Mouse (Mus musculus) myocyte (in vitro differentiated cells): Measurements from ENCODE around the gene Miga1. TPM values are rescaled to one million over a fixed set of nuclear protein-coding genes. Genes with fewer than 3 reads are reported as not detected.

Experiments
- H3K27me3 ChIP-seq: one replicate; pipeline ENCODE4 v1.6.1; 2011; ENCODE audit not compliant: control insufficient read depth, insufficient read depth, insufficient read length
- H3K36me3 ChIP-seq: one replicate; pipeline ENCODE4 v1.6.1; 2011; ENCODE audit not compliant: control insufficient read depth, insufficient read depth
- H3K4me2 ChIP-seq: one replicate; pipeline ENCODE4 v1.6.1; 2011; ENCODE audit warnings: low read depth, control low read depth
- H3K4me3 ChIP-seq: one replicate; pipeline ENCODE4 v1.5.1; 2011; ENCODE audit warnings: mild to moderate bottlenecking, control low read depth, moderate library complexity
- H3K79me2 ChIP-seq: one replicate; pipeline ENCODE4 v1.6.1; 2011; ENCODE audit not compliant: control insufficient read depth, insufficient read depth
- H3ac ChIP-seq: one replicate; pipeline ENCODE4 v1.6.1; 2011; ENCODE audit not compliant: control insufficient read depth, insufficient read length
- CEBPB ChIP-seq: IDR thresholded peaks from 2 replicates; pipeline ENCODE4 v1.6.1; 2011; ENCODE audit warnings: mild to moderate bottlenecking, moderate library complexity; ENCODE audit not compliant: poor library complexity, insufficient read depth, severe bottlenecking
- E2F4 ChIP-seq: IDR thresholded peaks from one replicate; pipeline ENCODE4 v1.6.1; 2011; ENCODE audit warnings: mild to moderate bottlenecking, control low read depth, moderate library complexity; ENCODE audit not compliant: insufficient read depth
- MAX ChIP-seq: IDR thresholded peaks from one replicate; pipeline ENCODE4 v1.6.1; 2011; ENCODE audit warnings: low read depth, mild to moderate bottlenecking, control low read depth
- MYOD1 ChIP-seq, 3 experiments: IDR thresholded peaks; one replicate each; pipeline ENCODE4 v1.6.1; 2011; ENCODE audit warnings: control low read depth in 2 of 3, low read depth in 2 of 3, mild to moderate bottlenecking in 2 of 3, moderate library complexity in 1 of 3; ENCODE audit not compliant: insufficient read length in 2 of 3, control insufficient read depth in 1 of 3
- MYOG ChIP-seq, 3 experiments: IDR thresholded peaks; one replicate each; pipeline ENCODE4 v1.6.1; 2011; ENCODE audit warnings: control low read depth in 2 of 3, low read depth in 2 of 3, mild to moderate bottlenecking in 2 of 3; ENCODE audit not compliant: insufficient read length in 2 of 3, control insufficient read depth in 1 of 3, insufficient read depth in 1 of 3
- POLR2A ChIP-seq: IDR thresholded peaks from one replicate; pipeline ENCODE4 v1.6.1; 2011; ENCODE audit warnings: low read depth, mild to moderate bottlenecking, control low read depth, moderate library complexity; ENCODE audit not compliant: insufficient read length
- POLR2AphosphoS2 ChIP-seq: IDR thresholded peaks from one replicate; pipeline ENCODE4 v1.6.1; 2011; ENCODE audit warnings: low read depth, control low read depth; ENCODE audit not compliant: insufficient read length
- REST ChIP-seq: IDR thresholded peaks from one replicate; pipeline ENCODE4 v1.6.1; 2011; ENCODE audit warnings: mild to moderate bottlenecking, control low read depth, moderate library complexity; ENCODE audit not compliant: insufficient read depth, insufficient read length
- SRF ChIP-seq: IDR thresholded peaks from one replicate; pipeline ENCODE4 v1.6.1; 2011; ENCODE audit warnings: low read depth; ENCODE audit not compliant: control insufficient read depth, insufficient read length
- TCF12 ChIP-seq: IDR thresholded peaks from one replicate; pipeline ENCODE4 v1.6.1; 2011; ENCODE audit warnings: mild to moderate bottlenecking, control low read depth; ENCODE audit not compliant: poor library complexity, insufficient read depth, severe bottlenecking
- TCF3 ChIP-seq: IDR thresholded peaks from one replicate; pipeline ENCODE4 v1.6.1; 2011; ENCODE audit warnings: low read depth, control low read depth; ENCODE audit not compliant: insufficient read length
- USF1 ChIP-seq: IDR thresholded peaks from one replicate; pipeline ENCODE4 v1.6.1; 2011; ENCODE audit warnings: low read depth, mild to moderate bottlenecking, control low read depth, moderate library complexity
- polyA plus RNA-seq: library from polyadenylated mRNA; unstranded; fragments of >200 nt; fragmentation: generic; extraction: Trizol; gene quantifications from one replicate; pipeline ENCODE4 v1.2.1, GENCODE M21; 2012; ENCODE audit warnings: missing spikeins

Miga1 gene
- polyA plus RNA-seq, 1 experiment = 0.26 TPM

DNA sequence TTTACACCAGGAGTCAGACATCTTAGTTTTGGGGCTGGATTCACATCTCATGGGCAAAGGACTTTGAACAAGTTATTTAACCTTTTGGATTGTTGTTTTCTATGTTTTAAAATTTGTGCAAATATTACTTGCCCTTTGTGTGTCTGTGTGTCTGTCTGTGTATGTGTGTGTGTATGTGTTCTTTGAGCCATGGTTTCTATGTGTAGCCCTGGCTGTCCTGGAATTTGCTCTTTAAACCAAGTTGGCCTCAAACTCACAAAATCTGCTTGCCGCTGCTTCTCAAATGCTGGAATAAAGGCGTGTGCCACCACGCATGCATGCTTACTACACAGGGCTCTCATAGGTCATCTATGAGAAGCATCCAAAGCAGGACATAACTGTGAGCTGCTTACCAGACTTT is 63.3 kb downstream of the Miga1 start:
- Histone ChIP-seq H3K4me2 (no peak overlapping the region), H3K79me2 (no peaks in the 10 kb centered on the region), H3K36me3 (no peaks in the 10 kb centered on the region), H3K4me3 (no peak overlapping the region), H3K27me3 (no peaks in the 10 kb centered on the region), H3ac (no peak overlapping the region)
- TF ChIP-seq SRF (no peak), MYOG (IDR thresholded peaks at IDR 0.05; ENCODE audit: control insufficient read depth in 1 of 3, insufficient read depth in 1 of 3, insufficient read length in 2 of 3, low read depth in 2 of 3) (no peak), POLR2A (no peak), POLR2AphosphoS2 (no peak), MAX (no peak), USF1 (no peak), REST (no peak)

DNA sequence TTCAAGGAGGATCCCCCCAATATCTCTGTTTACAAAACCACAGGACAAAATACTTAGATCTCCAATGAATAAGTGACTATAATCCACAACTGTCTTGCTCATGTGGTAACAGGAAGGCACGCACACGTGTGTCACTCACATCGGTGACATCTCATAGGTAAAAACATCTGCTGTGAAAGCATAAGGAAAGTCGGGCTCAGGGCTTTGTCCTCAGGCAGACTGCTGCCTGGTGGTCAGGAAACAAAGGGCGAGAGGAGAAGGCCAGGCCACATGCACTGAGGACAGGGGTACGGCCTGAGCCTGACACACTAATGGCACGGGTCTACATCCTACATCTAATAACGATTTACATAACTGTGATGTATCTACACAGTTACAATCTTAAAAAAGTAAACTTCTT is 65.2 kb downstream of the Miga1 start:
- Histone ChIP-seq H3K4me2 (no peak overlapping the region), H3K27me3 (no peaks in the 10 kb centered on the region), H3K79me2 (no peaks in the 10 kb centered on the region), H3K36me3 (no peaks in the 10 kb centered on the region), H3K4me3 (no peak overlapping the region), H3ac (no peak overlapping the region)
- TF ChIP-seq REST (no peak), MYOG (IDR thresholded peaks at IDR 0.05; ENCODE audit: control insufficient read depth in 1 of 3, insufficient read depth in 1 of 3, insufficient read length in 2 of 3, low read depth in 2 of 3) (no peak), E2F4 (no peak)

- Histone ChIP-seq H3K79me2 (no peaks in the 10 kb centered on the region), H3ac (no peak overlapping the region), H3K27me3 (no peaks in the 10 kb centered on the region), H3K4me2 (no peak overlapping the region), H3K4me3 (no peak overlapping the region), H3K36me3 (no peaks in the 10 kb centered on the region)
- TF ChIP-seq REST (no peak), E2F4 (no peak), MAX (no peak), MYOG (IDR thresholded peaks at IDR 0.05; ENCODE audit: control insufficient read depth in 1 of 3, insufficient read depth in 1 of 3, insufficient read length in 2 of 3, low read depth in 2 of 3) (no peak), SRF (no peak), POLR2AphosphoS2 (no peak), MYOD1 (IDR thresholded peaks at IDR 0.05; ENCODE audit: control insufficient read depth in 1 of 3, insufficient read length in 2 of 3, low read depth in 2 of 3) (no peak), TCF3 (no peak), USF1 (no peak)
These were observed 67.1 kb downstream of the Miga1 start for GRCm38 (mm10) chr3:152272974-152273685.

DNA sequence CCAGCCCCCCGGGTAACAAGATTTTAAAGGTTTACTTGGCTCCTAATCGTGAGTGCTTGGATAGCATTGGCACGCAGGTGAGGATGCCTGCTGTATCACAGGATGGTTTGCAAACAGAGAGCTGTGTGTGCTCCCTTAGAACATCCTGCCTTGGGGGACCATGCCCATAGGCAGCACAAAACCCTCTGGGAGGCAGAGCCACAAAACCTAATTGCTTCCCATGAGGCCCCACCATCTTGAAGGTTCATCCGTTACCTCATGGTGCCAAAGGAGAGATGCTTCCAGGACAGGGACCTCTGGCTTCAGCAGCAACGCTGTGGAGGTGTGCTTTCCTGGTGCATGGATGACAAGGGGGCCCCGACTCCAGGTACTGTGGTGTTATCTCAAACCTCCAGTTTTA is 68.3 kb downstream of the Miga1 start:
- Histone ChIP-seq H3K36me3 (no peaks in the 10 kb centered on the region), H3ac (no peak overlapping the region), H3K79me2 (no peaks in the 10 kb centered on the region), H3K4me3 (no peak overlapping the region), H3K4me2 (no peak overlapping the region), H3K27me3 (no peaks in the 10 kb centered on the region)
- TF ChIP-seq CEBPB (no peak), POLR2A (no peak), TCF12 (no peak), SRF (no peak), REST (no peak), USF1 (no peak), MAX (no peak), TCF3 (no peak), MYOG (IDR thresholded peaks at IDR 0.05; ENCODE audit: control insufficient read depth in 1 of 3, insufficient read depth in 1 of 3, insufficient read length in 2 of 3, low read depth in 2 of 3) (no peak), POLR2AphosphoS2 (no peak), E2F4 (no peak)

DNA sequence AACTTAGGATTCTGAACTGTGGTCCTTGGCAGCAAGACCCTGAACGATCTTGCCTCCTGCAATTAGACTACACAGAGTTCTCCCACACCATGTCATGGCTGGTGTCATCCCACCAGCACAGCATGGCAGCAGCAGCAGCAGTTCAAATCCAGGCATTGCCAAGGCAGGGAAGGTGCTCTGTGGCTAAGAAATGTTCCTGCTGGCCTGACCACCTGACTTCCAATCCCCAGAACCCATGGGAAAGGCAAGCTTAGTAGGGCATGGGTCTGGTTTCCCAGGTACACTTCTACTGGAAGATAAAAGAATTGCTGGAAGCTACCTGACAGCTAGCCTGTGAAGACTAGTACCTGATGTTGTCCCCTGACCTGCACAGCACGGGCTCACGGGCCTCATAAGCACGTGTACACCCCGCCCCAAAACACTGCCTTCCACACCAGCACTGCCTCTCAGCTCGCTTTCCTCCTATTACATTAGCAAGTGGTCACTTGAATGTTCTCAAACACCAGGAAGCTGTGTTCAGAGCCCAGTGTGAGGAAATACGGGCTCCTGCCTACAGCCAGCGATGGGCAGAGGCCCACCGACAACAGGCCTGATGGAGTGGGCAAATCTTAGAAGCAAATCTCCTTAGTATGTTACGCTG is 69.0 kb downstream of the Miga1 start:
- H3K36me3 ChIP-seq = no peaks in the 10 kb centered on the region
- TF ChIP-seq TCF12 (no peak), TCF3 (no peak), POLR2AphosphoS2 (no peak), CEBPB (no peak), MAX (no peak), E2F4 (no peak), USF1 (no peak), MYOG (IDR thresholded peaks at IDR 0.05; ENCODE audit: control insufficient read depth in 1 of 3, insufficient read depth in 1 of 3, insufficient read length in 2 of 3, low read depth in 2 of 3) (no peak), POLR2A (no peak), MYOD1 (IDR thresholded peaks at IDR 0.05; ENCODE audit: control insufficient read depth in 1 of 3, insufficient read length in 2 of 3, low read depth in 2 of 3) (no peak)
- H3K4me3 ChIP-seq = no peak overlapping the region
- H3K79me2 ChIP-seq = no peaks in the 10 kb centered on the region
- no peaks in the 10 kb centered on the region for H3K27me3 ChIP-seq
- no peak overlapping the region for H3ac ChIP-seq
- H3K4me2 ChIP-seq = no peak overlapping the region
